Mouse (Mus musculus) E14TG2a.4 (cell line): ENCODE measurements at regions not wholly inside any gene's neighbourhood (a gene's known extent, or its start where the extent isn't known, plus 50 kb on each side); places are given as distances from the start of the nearest gene placed in this dataset.

Experiments
- CTCF ChIP-seq: conservative IDR thresholded peaks from 2 replicates; pipeline ENCODE4 v1.5.1; 2014; ENCODE audit warnings: low read length
- NANOG ChIP-seq: IDR thresholded peaks from 2 replicates; pipeline ENCODE4 v1.6.1; 2014; ENCODE audit warnings: borderline replicate concordance, low read length, mixed read lengths
- POU5F1 ChIP-seq: IDR thresholded peaks from 2 replicates; pipeline ENCODE4 v1.6.1; 2014; ENCODE audit warnings: low read length, borderline replicate concordance

DNA sequence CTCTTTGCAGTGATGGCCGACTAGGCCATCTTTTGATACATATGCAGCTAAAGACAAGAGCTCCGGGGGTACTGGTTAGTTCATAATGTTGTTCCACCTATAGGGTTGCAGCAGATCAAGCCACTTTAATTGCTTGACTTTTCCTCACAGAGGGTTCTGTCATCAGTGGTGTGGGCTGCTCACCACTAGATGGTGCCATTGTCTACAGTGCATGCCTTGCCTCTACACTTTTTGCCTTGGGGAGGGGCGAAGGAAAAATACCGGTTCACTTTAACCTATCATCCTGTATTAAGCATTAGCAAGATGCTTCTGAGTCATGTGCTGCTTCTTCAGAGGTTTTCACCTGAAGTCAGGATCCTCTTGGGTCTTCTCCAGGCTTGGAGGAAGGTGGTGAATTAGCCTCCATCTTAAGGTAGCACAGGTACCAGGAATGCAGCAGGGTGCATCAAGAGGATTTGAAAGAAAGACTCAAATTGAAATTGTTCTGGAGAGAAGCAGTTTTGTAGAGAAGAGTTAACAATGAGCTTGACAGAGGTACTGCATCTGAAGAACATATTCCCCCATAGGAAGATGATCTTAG is 71.6 kb upstream of the Atp10a start:
- TF ChIP-seq CTCF, result peak; percentile 67
- no peak for TF ChIP-seq POU5F1
- TF ChIP-seq NANOG, result no peak
